In the genomic region with DNA sequence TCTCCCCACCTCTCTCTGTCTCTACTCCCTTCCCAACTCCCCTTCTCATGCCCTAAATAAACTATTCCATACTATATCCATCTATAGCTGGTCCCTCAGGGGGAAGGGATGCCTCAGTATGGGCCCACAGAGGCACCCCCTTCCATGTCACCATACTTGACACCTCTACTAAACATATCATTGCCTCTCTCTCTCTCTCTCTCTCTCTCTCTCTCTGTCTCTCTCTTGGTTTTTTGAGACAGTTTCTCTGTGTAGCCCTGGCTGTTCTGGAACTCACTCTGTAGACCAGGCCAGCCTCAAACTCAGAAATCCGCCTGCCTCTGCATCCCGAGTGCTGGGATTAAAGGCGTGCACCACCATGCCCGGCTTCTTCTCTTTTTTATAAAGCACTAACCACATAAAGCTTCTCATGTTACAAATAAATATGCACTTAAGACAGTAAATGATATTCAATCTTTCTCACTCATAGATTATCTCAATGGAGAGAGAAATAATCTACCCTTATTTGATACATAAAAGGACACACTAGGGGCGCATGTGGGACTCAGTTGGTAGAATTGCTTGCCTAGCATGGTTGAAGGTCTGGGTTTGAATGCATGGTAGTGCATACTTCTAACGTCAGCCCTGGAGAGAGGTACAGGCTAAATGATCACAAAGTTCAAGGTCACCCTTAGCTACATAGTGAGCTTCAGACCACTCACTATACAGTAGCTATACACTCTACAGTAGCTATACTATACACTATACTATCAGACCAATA, we compare ENCODE assay signal across 1 mouse cellular context.
TF ChIP-seq lines count a peak whose summit lies in the region.

No protein-coding gene starts in this region.

TF ChIP-seq in MEL, 35 proteins besides CTCF, POLR2A, EP300 and RAD21 (continued from another document):
- no peak for TF ChIP-seq ZNF384 (IDR thresholded peaks at IDR 0.05; ENCODE audit: low read depth, low read length)
- no peak for TF ChIP-seq MEF2A (IDR thresholded peaks at IDR 0.05; ENCODE audit: extremely low read depth, insufficient replicate concordance, low read depth, low read length, poor library complexity, severe bottlenecking)
- TF ChIP-seq CHD1 (IDR thresholded peaks at IDR 0.05; ENCODE audit: low read depth, low read length) = no peak
- TF ChIP-seq NELFE (IDR thresholded peaks at IDR 0.05; ENCODE audit: low read depth, low read length) = no peak
